Mouse (Mus musculus) liver, adult 2 months (tissue): ENCODE data around the gene Nos1. TPM values are rescaled to one million over a fixed set of nuclear protein-coding genes. Genes with fewer than 3 reads are reported as not detected.
A peak's percentile ranks its signal among the peaks of the same experiment; 100 is the strongest.

Experiments
- DNase-seq: peaks from one replicate; pipeline ENCODE4 v3.0.0-alpha.2; 2011; ENCODE audit warnings: low read depth, low spot score; ENCODE audit errors: extremely low read depth
- H3K27ac ChIP-seq: fragments of 200-500 bp; replicated peaks from 2 replicates; pipeline ENCODE4 v1.5.1; 2012; ENCODE audit warnings: low read depth, mild to moderate bottlenecking, control low read depth, inconsistent platforms, low read length; ENCODE audit not compliant: insufficient read depth
- H3K27me3 ChIP-seq: fragments of 200-500 bp; 2 replicates; pipeline ENCODE4 v1.6.1; 2012; ENCODE audit warnings: mild to moderate bottlenecking, moderate library complexity, low read length, inconsistent platforms; ENCODE audit not compliant: control insufficient read depth, insufficient read depth
- H3K36me3 ChIP-seq: fragments of 200-500 bp; 2 replicates; pipeline ENCODE4 v1.6.1; 2012; ENCODE audit warnings: low read length, inconsistent platforms; ENCODE audit not compliant: control insufficient read depth, insufficient read depth
- H3K4me1 ChIP-seq: fragments of 200-500 bp; 2 replicates; pipeline ENCODE4 v1.6.1; 2011; ENCODE audit warnings: low read length; ENCODE audit not compliant: control insufficient read depth, insufficient read depth
- H3K4me3 ChIP-seq: fragments of 200-500 bp; 2 replicates; pipeline ENCODE4 v1.5.1; 2011; ENCODE audit warnings: low read depth, mild to moderate bottlenecking, control low read depth, low read length, moderate library complexity; ENCODE audit not compliant: insufficient read depth
- H3K79me2 ChIP-seq: fragments of 200-500 bp; 2 replicates; pipeline ENCODE4 v1.6.1; 2012; ENCODE audit warnings: inconsistent platforms, mild to moderate bottlenecking, low read length, moderate library complexity; ENCODE audit not compliant: control insufficient read depth, insufficient read depth
- H3K9ac ChIP-seq: fragments of 200-500 bp; 2 replicates; pipeline ENCODE4 v1.6.1; 2012; ENCODE audit warnings: low read depth, mild to moderate bottlenecking, control low read depth, inconsistent platforms, low read length
- CTCF ChIP-seq: fragments of 200-500 bp; IDR thresholded peaks from 2 replicates; pipeline ENCODE4 v1.5.1; 2011; ENCODE audit warnings: low read depth, low read length, control low read depth
- POLR2A ChIP-seq: fragments of 200-500 bp; IDR thresholded peaks from 2 replicates; pipeline ENCODE4 v1.6.1; 2011; ENCODE audit warnings: low read length, control low read depth; ENCODE audit not compliant: insufficient read depth; ENCODE audit errors: extremely low read depth
- WGBS: fragments of 180-500 bp; shearing (Covaris S2); methylation state at CpG from one replicate; pipeline ENCODE4 v1.1.7; 2018; 5-methylcytosine and 5-hydroxymethylcytosine counted together
- polyA plus RNA-seq: library from polyadenylated mRNA; depleted of rRNA; stranded (reverse); fragments of >200 nt; gene quantifications from 2 replicates; pipeline ENCODE4 v1.2.3, GENCODE M21; 2012
- total RNA-seq: library from RNA; depleted of rRNA; stranded (reverse); fragments of >200 nt; gene quantifications from 2 replicates; pipeline ENCODE4 v1.2.3, GENCODE M21; 2014

Gene Nos1
- total and polyA plus RNA-seq, 2 experiments: 0.05 to 0.09 TPM

DNA sequence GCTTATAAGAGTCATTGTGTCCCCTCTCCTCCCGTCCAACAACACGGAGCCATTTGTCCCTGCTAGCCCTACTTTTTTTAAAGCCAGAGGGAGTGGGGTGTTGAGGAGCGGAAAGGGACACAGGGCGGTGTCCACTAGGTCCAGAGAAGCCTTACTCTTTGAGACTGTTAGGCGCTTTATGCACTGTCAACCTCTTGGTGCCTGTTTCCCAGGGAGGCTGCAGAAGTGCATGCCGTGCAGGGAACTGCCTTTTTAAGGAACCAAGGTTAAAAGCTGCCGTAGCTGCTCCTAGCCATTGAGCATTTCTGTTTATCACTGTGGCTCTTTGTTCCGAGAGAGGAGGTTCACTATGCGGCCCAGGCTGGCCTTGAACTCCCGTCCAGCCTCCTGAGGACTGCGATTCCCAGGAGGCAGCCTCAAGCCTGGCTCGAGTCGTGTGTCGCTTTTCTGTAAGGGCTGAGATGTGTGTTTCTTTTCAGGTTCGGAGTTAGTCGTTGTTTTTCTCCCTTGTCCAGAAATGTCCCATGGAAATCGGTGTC is 197.4 kb downstream of the Nos1 start:
- H3K27ac ChIP-seq: peak overlapping the region; percentile 90
- peak overlapping the region; percentile 99 for H3K9ac ChIP-seq
- H3K79me2 ChIP-seq: peaks cover 14% of the 10 kb centered on the region
- peaks cover 33% of the 10 kb centered on the region for H3K4me1 ChIP-seq
- peaks cover 19% of the 10 kb centered on the region; the same call in 1 of the 2 replicates for H3K36me3 ChIP-seq
- peak; percentile 52 for DNase-seq
- peak overlapping the region; percentile 99 for H3K4me3 ChIP-seq
- TF ChIP-seq CTCF (no peak), POLR2A (no peak)
- 24% methylated on average over 17 of the region's 17 CpGs for WGBS
- no peaks in the 10 kb centered on the region for H3K27me3 ChIP-seq

- H3K36me3 ChIP-seq: peaks cover 23% of the 10 kb centered on the region; the same call in 1 of the 2 replicates
- 21% methylated on average over 5 of the region's 5 CpGs for WGBS
- no peaks in the 10 kb centered on the region for H3K27me3 ChIP-seq
- peak overlapping the region; percentile 46 for H3K9ac ChIP-seq
- peak overlapping the region; percentile 90 for H3K27ac ChIP-seq
- peaks cover 41% of the 10 kb centered on the region for H3K4me1 ChIP-seq
- peaks cover 14% of the 10 kb centered on the region for H3K79me2 ChIP-seq
- no peak overlapping the region for H3K4me3 ChIP-seq
- TF ChIP-seq CTCF: no peak
- no peak for TF ChIP-seq POLR2A
- peak; percentile 81 for DNase-seq
Observed at GRCm38 (mm10) chr5:117979082-117979481, 198.2 kb downstream of the Nos1 start.

DNA sequence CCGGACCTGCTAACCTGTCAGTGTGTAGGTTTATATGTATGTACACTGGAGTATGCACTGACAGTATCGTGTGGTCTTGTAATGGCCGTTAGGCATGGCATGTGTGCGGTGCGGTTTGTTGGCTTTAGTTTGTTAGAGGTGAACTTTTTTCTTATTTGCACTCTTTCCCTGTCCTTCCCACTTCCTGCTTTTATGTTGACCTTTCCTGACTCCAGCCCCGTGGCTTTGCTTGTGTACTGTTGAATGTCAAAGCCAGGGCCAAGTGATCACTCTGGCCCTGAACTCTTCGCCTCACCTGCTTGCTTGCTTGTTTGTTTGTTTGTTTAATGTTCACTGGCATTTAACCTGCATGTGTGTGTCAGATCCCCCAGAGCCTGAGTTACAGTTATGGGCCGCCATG is 200.1 kb downstream of the Nos1 start:
- peak; percentile 96 for DNase-seq
- 19% methylated on average over 8 of the region's 8 CpGs for WGBS
- peak overlapping the region; percentile 90 for H3K27ac ChIP-seq
- no peak for TF ChIP-seq CTCF
- no peak for TF ChIP-seq POLR2A
- H3K79me2 ChIP-seq: peaks cover 14% of the 10 kb centered on the region
- H3K4me3 ChIP-seq: no peak overlapping the region
- H3K36me3 ChIP-seq: peaks cover 23% of the 10 kb centered on the region; the same call in 1 of the 2 replicates
- peaks cover 55% of the 10 kb centered on the region for H3K4me1 ChIP-seq
- H3K9ac ChIP-seq: peak overlapping the region; percentile 12; the same call in 1 of the 2 replicates
- no peaks in the 10 kb centered on the region for H3K27me3 ChIP-seq

DNA sequence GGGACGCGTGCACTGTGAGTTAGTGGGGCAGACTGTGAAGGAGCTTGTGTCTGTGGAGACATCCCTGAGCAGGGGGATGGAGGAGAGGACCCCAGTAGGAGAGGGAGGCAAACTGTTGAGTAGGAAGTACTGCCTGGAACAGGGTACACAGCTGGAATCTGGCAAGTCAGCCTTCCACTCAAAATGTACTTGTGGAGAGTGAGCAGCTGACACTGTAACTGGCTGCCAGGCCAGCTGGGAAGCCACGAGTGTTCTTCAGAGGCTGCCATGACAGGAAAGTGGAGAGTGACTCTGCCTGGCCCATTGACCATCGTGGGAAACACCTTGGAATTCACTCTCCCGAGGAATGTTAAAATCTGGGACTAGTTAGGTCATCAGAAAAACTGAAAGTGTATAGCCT is 201.1 kb downstream of the Nos1 start:
- peaks cover 23% of the 10 kb centered on the region; the same call in 1 of the 2 replicates for H3K36me3 ChIP-seq
- no peak overlapping the region for H3K9ac ChIP-seq
- 79% methylated on average over 5 of the region's 5 CpGs for WGBS
- no peak for DNase-seq
- TF ChIP-seq CTCF (no peak), POLR2A (no peak)
- no peak overlapping the region for H3K4me3 ChIP-seq
- peaks cover 57% of the 10 kb centered on the region for H3K4me1 ChIP-seq
- H3K27me3 ChIP-seq: no peaks in the 10 kb centered on the region
- peaks cover 11% of the 10 kb centered on the region for H3K79me2 ChIP-seq
- peak overlapping the region; percentile 58 for H3K27ac ChIP-seq

GRCm38 (mm10) chr5:117986327-117986726 is 205.5 kb downstream of the Nos1 start:
- Histone ChIP-seq H3K27ac (peak overlapping the region; percentile 83), H3K27me3 (no peaks in the 10 kb centered on the region), H3K4me1 (peaks cover 59% of the 10 kb centered on the region), H3K36me3 (peaks cover 32% of the 10 kb centered on the region; the same call in 1 of the 2 replicates), H3K79me2 (peaks cover 10% of the 10 kb centered on the region; the same call in 1 of the 2 replicates), H3K9ac (peak overlapping the region; percentile 26), H3K4me3 (no peak overlapping the region)
- DNase-seq: peak; percentile 99
- 21% methylated on average over 4 of the region's 4 CpGs for WGBS
- TF ChIP-seq CTCF: no peak
- no peak for TF ChIP-seq POLR2A

DNA sequence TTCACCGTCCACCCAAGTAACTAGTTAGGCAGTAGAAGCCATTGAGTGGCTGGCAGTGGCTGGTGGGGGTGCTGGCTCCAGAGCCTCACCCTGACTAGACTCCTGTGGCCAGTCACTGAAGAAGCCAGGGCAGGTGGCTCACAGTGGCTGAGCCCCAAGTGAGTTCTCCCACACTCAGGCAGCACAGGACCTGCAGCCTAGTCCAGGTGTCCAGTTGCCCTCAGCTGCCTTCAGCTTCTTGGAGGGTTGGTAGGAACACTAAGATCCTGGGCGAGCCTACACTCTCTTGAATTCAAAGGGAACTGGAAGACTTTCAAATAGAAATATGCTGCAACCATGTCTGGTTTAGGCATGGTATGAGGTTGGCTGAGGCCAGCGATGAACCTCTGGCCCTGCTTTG is 207.1 kb downstream of the Nos1 start:
- Histone ChIP-seq H3K4me3 (no peak overlapping the region), H3K4me1 (peaks cover 54% of the 10 kb centered on the region), H3K36me3 (peaks cover 36% of the 10 kb centered on the region; the same call in 1 of the 2 replicates), H3K9ac (no peak overlapping the region; the same call in 1 of the 2 replicates), H3K27me3 (no peaks in the 10 kb centered on the region), H3K79me2 (peaks cover 8% of the 10 kb centered on the region; the same call in 1 of the 2 replicates), H3K27ac (no peak overlapping the region)
- WGBS: 80% methylated on average over 3 of the region's 3 CpGs
- no peak for DNase-seq
- TF ChIP-seq CTCF: no peak
- no peak for TF ChIP-seq POLR2A
